Mouse (Mus musculus) lung, postnatal 0 days (tissue): ENCODE results near the gene Olfr1256.

Experiments
- CTCF ChIP-seq: IDR thresholded peaks from 2 replicates; pipeline ENCODE4 v1.5.1; 2016; ENCODE audit warnings: antibody characterized with exemption, mild to moderate bottlenecking
- EP300 ChIP-seq: IDR thresholded peaks from 2 replicates; pipeline ENCODE4 v1.6.1; 2016; ENCODE audit warnings: antibody characterized with exemption, mild to moderate bottlenecking, control low read depth

DNA sequence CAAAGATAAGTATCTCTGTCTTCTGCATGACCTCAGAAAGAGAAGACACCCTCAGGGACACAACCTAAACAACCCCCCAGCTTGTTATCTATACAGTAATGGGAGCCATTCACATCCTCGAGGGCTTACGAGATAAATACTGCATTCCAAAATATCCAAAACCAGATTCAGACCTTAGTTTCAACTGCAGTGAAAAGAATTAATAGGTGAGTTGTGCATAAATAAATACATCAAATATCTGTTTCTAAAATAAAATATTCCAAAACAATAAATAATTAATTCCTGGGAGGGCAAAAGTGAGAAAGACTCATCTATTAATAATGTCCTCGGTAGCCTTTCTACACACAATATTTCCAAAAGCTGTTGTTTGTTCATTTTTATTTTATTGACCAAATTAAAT is 29.6 kb downstream of the Olfr1256 start, which contains the start of gene Olfr1255:
- TF ChIP-seq EP300 (no peak), CTCF (no peak)
